Comparison of ENCODE assay signal across 14 mouse cellular contexts in the genomic region with DNA sequence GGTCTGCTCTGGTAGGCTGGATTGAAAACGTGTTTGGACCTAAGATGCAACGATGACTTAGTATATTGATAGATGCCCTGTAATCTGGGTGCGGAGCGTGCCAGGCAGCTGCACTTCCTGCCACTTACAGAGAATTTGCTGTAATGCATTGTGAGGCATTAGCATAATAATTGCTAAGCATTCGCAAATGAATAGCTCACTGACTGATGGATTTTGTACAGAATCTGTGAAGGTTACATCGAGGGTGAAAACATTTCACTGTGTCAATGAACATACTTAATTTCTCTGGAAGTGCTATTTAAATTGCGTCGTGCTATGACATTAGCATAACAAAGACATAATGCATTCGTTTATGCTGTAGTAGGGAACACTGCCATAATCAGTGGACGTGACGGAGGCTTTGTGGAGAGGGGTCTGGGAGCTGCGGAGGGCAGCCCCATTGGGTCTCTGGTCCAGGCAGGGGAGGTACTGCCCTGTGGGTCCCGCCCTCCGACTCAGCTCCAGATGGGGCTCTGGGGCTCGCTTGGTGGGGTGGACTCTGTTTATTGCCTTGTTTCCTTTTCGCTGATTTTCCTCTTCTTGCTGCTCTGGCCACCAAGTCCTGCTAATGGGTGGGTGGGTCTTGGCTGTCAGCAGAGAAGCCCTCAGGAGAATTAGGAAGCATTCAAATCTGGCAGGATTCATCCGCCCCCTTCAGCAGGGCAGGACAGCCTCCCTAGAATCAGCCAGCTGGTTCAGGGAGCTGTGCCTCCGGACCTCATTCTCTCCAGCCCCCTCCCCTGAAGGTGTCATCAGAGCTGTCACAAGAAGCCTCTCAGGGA. TPM values are rescaled to one million over a fixed set of nuclear protein-coding genes. Genes with fewer than 3 reads are reported as not detected.
A peak's percentile ranks its signal among the peaks of the same experiment; 100 is the strongest.
DNase-seq lines count a peak whose midpoint lies in the region; ATAC-seq lines count a peak whose summit lies in the region.
"Had no signal": no experiment of that assay in that cellular context is flagged by ENCODE, and none has a peak within 500 bp of the region (broad histone marks: within the 10 kb centered on the region; RNA-seq: fewer than 3 reads in every experiment).

No protein-coding gene starts in this region.

- DNase-seq in left cerebral cortex, postnatal 4 days: peak; percentile 40
- DNase-seq in left cerebral cortex, postnatal 25 days (ENCODE audit: low spot score in 2 of 2): no peak
- DNase-seq in kidney, postnatal 36 days: no peak
- DNase-seq in lung, postnatal 25 days (ENCODE audit: low spot score): no peak
- DNase-seq: adrenal gland, postnatal 14 days; kidney, adult 18-20 months; thymus, postnatal 14 days had no signal

- peaks cover 11% of the 10 kb centered on the region; the same call in 1 of the 2 replicates for H3K27me3 ChIP-seq in forebrain, embryonic 16.5 days (replicated peaks; ENCODE audit: control insufficient read depth, insufficient read depth, low read length)
- peaks cover 71% of the 10 kb centered on the region for H3K27me3 ChIP-seq in midbrain, embryonic 13.5 days
- H3K27me3 ChIP-seq in stomach, embryonic 16.5 days (ENCODE audit: control insufficient read depth, insufficient read depth, low read length): no peaks in the 10 kb centered on the region

- H3K4me2 ChIP-seq in forebrain, embryonic 16.5 days (ENCODE audit: low read length): peak overlapping the region; percentile 23
- H3K4me2 ChIP-seq in midbrain, embryonic 13.5 days (replicated peaks): peak overlapping the region; percentile 34
- H3K4me2 ChIP-seq in stomach, embryonic 16.5 days (ENCODE audit: low read depth, low read length): no peak overlapping the region
- H3K4me2 ChIP-seq: heart, embryonic 11.5 days; limb, embryonic 13.5 days had no signal

- peak; percentile 88 for ATAC-seq in forebrain, embryonic 16.5 days
- peak; percentile 94 for ATAC-seq in midbrain, embryonic 13.5 days
- peak; percentile 45; the same call in 1 of the 2 replicates for ATAC-seq in stomach, embryonic 16.5 days (ENCODE audit: insufficient read depth, low FRiP score)
- ATAC-seq in inflammation-experienced regulatory T-cells, adult 6 months: no peak

- no peaks in the 10 kb centered on the region for H3K9me3 ChIP-seq in forebrain, embryonic 16.5 days (ENCODE audit: control insufficient read depth, low read length)
- 0 out of 2 replicates have a peak, but pooled peaks cover 3% of the 10 kb centered on the region for H3K9me3 ChIP-seq in midbrain, embryonic 13.5 days
- no peaks in the 10 kb centered on the region for H3K9me3 ChIP-seq in stomach, embryonic 16.5 days (replicated peaks; ENCODE audit: control insufficient read depth, low read length)
- H3K9me3 ChIP-seq: limb, embryonic 13.5 days had no signal

- intact Hi-C loops in left cerebral cortex, postnatal 4 days (cut with DNase I): no loop called here
- intact Hi-C loops in left cerebral cortex, postnatal 25 days (cut with DNase I): no loop called here

- H3K9ac ChIP-seq in forebrain, embryonic 16.5 days (replicated peaks; ENCODE audit: low read depth, low read length): no peak overlapping the region
- 0 out of 2 replicates have a peak overlapping the region, but pooled peaks have one; percentile 1 for H3K9ac ChIP-seq in midbrain, embryonic 13.5 days (replicated peaks)
- no peak overlapping the region for H3K9ac ChIP-seq in stomach, embryonic 16.5 days (ENCODE audit: low read length)
- H3K9ac ChIP-seq: limb, embryonic 13.5 days had no signal

- H3K4me3 ChIP-seq in forebrain, embryonic 16.5 days (replicated peaks; ENCODE audit: low read length): peak overlapping the region; percentile 5; the same call in 1 of the 2 replicates
- H3K4me3 ChIP-seq in midbrain, embryonic 13.5 days (replicated peaks): no peak overlapping the region
- H3K4me3 ChIP-seq in stomach, embryonic 16.5 days (replicated peaks; ENCODE audit: low read length): no peak overlapping the region
- H3K4me3 ChIP-seq: limb, embryonic 13.5 days had no signal

- peak overlapping the region; percentile 90 for H3K27ac ChIP-seq in forebrain, embryonic 16.5 days (ENCODE audit: low read length)
- H3K27ac ChIP-seq in midbrain, embryonic 13.5 days: peak overlapping the region; percentile 78
- no peak overlapping the region for H3K27ac ChIP-seq in stomach, embryonic 16.5 days (ENCODE audit: low read length)
- H3K27ac ChIP-seq: limb, embryonic 13.5 days had no signal

- H3K36me3 ChIP-seq in forebrain, embryonic 16.5 days (ENCODE audit: control insufficient read depth, insufficient read depth): no peaks in the 10 kb centered on the region
- no peaks in the 10 kb centered on the region for H3K36me3 ChIP-seq in midbrain, embryonic 13.5 days
- H3K36me3 ChIP-seq in stomach, embryonic 16.5 days (ENCODE audit: control insufficient read depth, insufficient read depth, low read length): no peaks in the 10 kb centered on the region
- H3K36me3 ChIP-seq: limb, embryonic 13.5 days had no signal

- WGBS in forebrain, embryonic 16.5 days: 2% methylated on average over 18 of the region's 18 CpGs
- WGBS in midbrain, embryonic 13.5 days: 7% methylated on average over 18 of the region's 18 CpGs
- WGBS in stomach, embryonic 16.5 days: 35% methylated on average over 18 of the region's 18 CpGs

- peaks cover 23% of the 10 kb centered on the region for H3K4me1 ChIP-seq in forebrain, embryonic 16.5 days (replicated peaks; ENCODE audit: control insufficient read depth, insufficient read depth, low read length)
- peaks cover 27% of the 10 kb centered on the region for H3K4me1 ChIP-seq in midbrain, embryonic 13.5 days (replicated peaks)
- H3K4me1 ChIP-seq in stomach, embryonic 16.5 days (ENCODE audit: control insufficient read depth, insufficient read depth, low read length): no peaks in the 10 kb centered on the region
- H3K4me1 ChIP-seq: limb, embryonic 13.5 days had no signal

RNA-seq across cellular contexts. Expression of a gene that starts 54.7 kb away (rescaled TPM):
- total RNA-seq in left cerebral cortex, postnatal 4 days (2021): 10 to 100 TPM; 64.9 to 68.8 TPM
- total RNA-seq in left cerebral cortex, postnatal 25 days (2021): 10 to 100 TPM; 43.1 to 43.4 TPM
- polyA plus RNA-seq in forebrain, embryonic 16.5 days (2015; fragmentation: Nextera tagmentation; extraction: Ambion mirVana): 7.5 and 8.0 TPM in 2 replicates
- 3.1 and 3.6 TPM in 2 replicates for polyA plus RNA-seq in midbrain, embryonic 13.5 days (2015; fragmentation: Nextera tagmentation; extraction: Ambion mirVana)
- 0.36 and 0.41 TPM in 2 replicates for polyA plus RNA-seq in stomach, embryonic 16.5 days (2015; fragmentation: Nextera tagmentation; extraction: Ambion mirVana)
- not detected for polyA plus RNA-seq in inflammation-experienced regulatory T-cells, adult 6 months (2017; shearing (Covaris generic))
- polyA plus RNA-seq: lung, embryonic 16.5 days had no signal
